Mouse (Mus musculus) heart, postnatal 0 days (tissue): ENCODE data around the gene Mrpl18. TPM values are rescaled to one million over a fixed set of nuclear protein-coding genes. Genes with fewer than 3 reads are reported as not detected.
"Not testable (repeated sequence)": the region's sequence is repeated elsewhere in the genome, so short reads cannot be mapped to it uniquely, and the experiment has no call there.

Source experiments
- ATAC-seq: fragments of 200-750 bp; cut with Nextera tagmentation; 2 replicates; pipeline ENCODE4 v1.8.0; 2017; ENCODE audit warnings: low read depth, moderate number of reproducible peaks, moderate library complexity; ENCODE audit not compliant: insufficient read depth
- DNase-seq: peaks from one replicate; pipeline ENCODE4 v3.0.0-alpha.2; 2016; ENCODE audit warnings: low spot score
- H3K27ac ChIP-seq: fragments of 300-500 bp; sonication (generic); 2 replicates; pipeline ENCODE4 v1.5.1; 2014; ENCODE audit warnings: low read depth, mild to moderate bottlenecking
- H3K27me3 ChIP-seq: fragments of 300-500 bp; sonication (generic); 2 replicates; pipeline ENCODE4 v1.6.1; 2014; ENCODE audit warnings: low read length, mixed read lengths; ENCODE audit not compliant: control insufficient read depth, insufficient read depth
- H3K36me3 ChIP-seq: fragments of 300-500 bp; sonication (generic); replicated peaks from 2 replicates; pipeline ENCODE4 v1.6.1; 2014; ENCODE audit warnings: low read length, mixed read lengths; ENCODE audit not compliant: control insufficient read depth, insufficient read depth
- H3K4me1 ChIP-seq: fragments of 300-500 bp; sonication (generic); 2 replicates; pipeline ENCODE4 v1.6.1; 2014; ENCODE audit warnings: antibody characterized with exemption; ENCODE audit not compliant: control insufficient read depth, insufficient read depth
- H3K4me2 ChIP-seq: fragments of 300-500 bp; sonication (generic); 2 replicates; pipeline ENCODE4 v1.6.1; 2014; ENCODE audit warnings: low read depth, mild to moderate bottlenecking, low read length, moderate library complexity
- H3K4me3 ChIP-seq: fragments of 300-500 bp; sonication (generic); 2 replicates; pipeline ENCODE4 v1.5.1; 2014; ENCODE audit warnings: low read depth, low read length
- H3K9ac ChIP-seq: fragments of 300-500 bp; sonication (generic); replicated peaks from 2 replicates; pipeline ENCODE4 v1.6.1; 2014; ENCODE audit warnings: low read depth, low read length, mixed read lengths
- H3K9me3 ChIP-seq: fragments of 300-500 bp; sonication (generic); replicated peaks from 2 replicates; pipeline ENCODE4 v1.6.1; 2016; ENCODE audit warnings: low read length; ENCODE audit not compliant: control insufficient read depth
- CTCF ChIP-seq: IDR thresholded peaks from 2 replicates; pipeline ENCODE4 v1.5.1; 2016; ENCODE audit warnings: antibody characterized with exemption, control low read depth, low read depth
- EP300 ChIP-seq: IDR thresholded peaks from 2 replicates; pipeline ENCODE4 v1.6.1; 2016; ENCODE audit warnings: antibody characterized with exemption, low read depth
- WGBS: fragments of 180-500 bp; shearing (Covaris S2); extraction: QIAGEN DNeasy Blood & Tissue Kit; methylation state at CpG from one replicate; pipeline ENCODE4 v1.1.7; 2014; 5-methylcytosine and 5-hydroxymethylcytosine counted together
- polyA plus RNA-seq: library from polyadenylated mRNA; unstranded; fragments of >200 nt; fragmentation: Nextera tagmentation; extraction: Ambion mirVana; gene quantifications from 2 replicates; pipeline ENCODE4 v1.2.1, GENCODE M21; 2015
- total RNA-seq: library from RNA; depleted of rRNA; stranded (reverse); fragments of >200 nt; gene quantifications from 2 replicates; pipeline ENCODE4 v1.2.3, GENCODE M21; 2014; ENCODE audit warnings: low replicate concordance

The Mrpl18 gene
- total and polyA plus RNA-seq, 2 experiments from 2014 or later: 77.5 to 276 TPM

DNA sequence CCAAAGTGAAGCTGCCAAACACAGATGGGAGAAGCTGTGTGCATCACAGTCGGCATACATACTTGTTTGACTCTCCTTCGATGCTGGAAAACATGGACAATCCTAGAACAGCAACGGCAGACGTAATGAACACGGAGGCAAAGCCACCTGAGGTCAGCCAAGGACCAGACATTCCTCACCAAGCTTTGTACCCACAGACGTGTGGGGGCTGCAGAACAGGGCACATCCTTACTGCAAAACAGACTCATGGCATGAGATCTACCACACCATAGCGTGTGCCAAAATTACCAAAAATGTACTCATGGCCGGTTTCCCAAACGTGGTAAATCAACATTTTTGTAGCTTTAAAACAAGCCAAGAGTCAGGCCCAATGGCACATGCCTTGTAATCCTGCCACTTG, 9.7 kb downstream of the Mrpl18 start:
- DNase-seq: no peak
- no peak overlapping the region for H3K4me3 ChIP-seq
- no peak for ATAC-seq
- H3K36me3 ChIP-seq: peaks cover 41% of the 10 kb centered on the region
- H3K9me3 ChIP-seq: no peaks in the 10 kb centered on the region
- no peaks in the 10 kb centered on the region for H3K27me3 ChIP-seq
- no peaks in the 10 kb centered on the region for H3K4me1 ChIP-seq
- H3K27ac ChIP-seq: no peak overlapping the region
- no peak overlapping the region for H3K9ac ChIP-seq
- 85% methylated on average over 9 of the region's 9 CpGs for WGBS
- no peak overlapping the region for H3K4me2 ChIP-seq
- TF ChIP-seq EP300: no peak
- no peak for TF ChIP-seq CTCF

GRCm38 (mm10) chr17:12905810-12906209, 10.3 kb downstream of the Mrpl18 start:
- Histone ChIP-seq H3K9me3 (no peaks in the 10 kb centered on the region), H3K4me2 (no peak overlapping the region), H3K27me3 (no peaks in the 10 kb centered on the region), H3K36me3 (peaks cover 36% of the 10 kb centered on the region), H3K9ac (no peak overlapping the region), H3K4me1 (no peaks in the 10 kb centered on the region), H3K27ac (no peak overlapping the region), H3K4me3 (no peak overlapping the region)
- ATAC-seq: no peak
- WGBS: 86% methylated on average over 4 of the region's 4 CpGs
- TF ChIP-seq CTCF: no peak
- TF ChIP-seq EP300: no peak
- DNase-seq: no peak

DNA sequence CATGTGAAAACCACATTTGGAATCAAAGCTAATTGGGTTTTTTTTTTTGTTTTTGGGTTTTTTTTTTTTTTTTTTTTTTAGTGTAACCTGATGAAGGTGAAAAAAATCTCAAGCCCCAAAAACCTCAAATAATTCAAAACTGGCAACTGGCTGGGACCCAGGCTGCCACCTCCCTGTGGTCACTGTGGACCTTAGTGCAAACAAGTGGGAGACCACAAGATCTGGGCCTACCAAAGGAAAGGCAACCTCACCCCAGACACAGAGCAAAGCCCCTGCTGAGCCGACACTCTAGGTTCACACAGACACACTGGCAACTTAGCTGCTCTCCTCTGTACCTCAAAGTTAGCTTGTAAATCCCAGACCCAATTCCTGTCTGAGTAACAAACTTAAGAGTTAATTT, 11.8 kb downstream of the Mrpl18 start:
- H3K4me3 ChIP-seq: no peak overlapping the region
- TF ChIP-seq EP300 (no peak), CTCF (no peak)

DNA sequence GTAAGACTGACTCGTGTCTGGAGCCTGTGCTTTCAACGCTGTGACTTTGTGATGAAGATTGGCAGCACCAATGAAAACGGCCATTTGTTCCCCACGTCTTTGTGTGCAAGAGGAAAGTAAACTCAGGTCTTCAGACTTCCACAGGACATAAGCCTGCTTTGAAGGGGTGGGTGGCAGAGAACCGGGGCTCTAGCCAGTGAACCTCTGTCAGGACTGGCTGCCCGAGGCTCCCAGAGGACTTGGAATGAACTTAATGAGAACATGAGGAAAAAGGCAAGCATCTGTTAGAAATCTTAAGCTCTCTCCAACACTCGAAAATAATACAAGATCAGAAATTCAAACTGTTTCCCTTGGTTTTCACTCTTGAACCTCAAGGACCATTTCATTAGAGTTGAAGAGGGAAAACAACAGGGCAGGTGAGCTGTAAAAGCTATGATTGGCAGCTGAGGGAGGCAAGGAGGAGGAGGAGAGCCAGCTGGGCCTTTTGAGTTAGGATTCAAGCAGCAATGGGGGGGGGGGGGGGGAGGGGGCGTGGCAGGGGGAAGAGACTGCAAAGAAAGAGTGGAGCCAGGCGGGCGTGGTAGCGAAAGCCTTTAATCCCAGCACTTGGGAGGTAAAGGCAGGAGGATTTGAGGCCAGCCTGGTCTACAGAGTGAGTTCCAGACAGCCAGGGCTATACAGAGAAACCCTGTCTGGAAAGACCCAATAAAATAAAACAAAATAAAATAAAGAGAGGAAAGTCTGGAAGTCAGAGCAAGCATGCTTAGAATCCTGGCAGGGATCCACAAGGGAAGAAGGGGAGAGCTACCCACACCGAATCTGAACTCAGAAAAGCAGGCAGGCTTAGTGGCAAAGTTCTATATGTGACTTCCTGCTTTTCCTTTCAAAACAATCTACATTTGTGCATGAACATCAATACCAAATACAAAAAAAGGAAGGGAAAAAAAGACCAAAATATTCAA, 12.5 kb downstream of the Mrpl18 start:
- ATAC-seq: no peak
- peaks cover 36% of the 10 kb centered on the region for H3K36me3 ChIP-seq
- H3K27ac ChIP-seq: no peak overlapping the region
- no peaks in the 10 kb centered on the region for H3K9me3 ChIP-seq
- 64% methylated on average over 11 of the region's 12 CpGs for WGBS
- H3K4me1 ChIP-seq: no peaks in the 10 kb centered on the region
- DNase-seq: no peak
- H3K27me3 ChIP-seq: no peaks in the 10 kb centered on the region
- TF ChIP-seq CTCF (no peak), EP300 (no peak)
- H3K9ac ChIP-seq: no peak overlapping the region
- H3K4me3 ChIP-seq: no peak overlapping the region
- no peak overlapping the region for H3K4me2 ChIP-seq

More for the DNA sequence above, 11.8 kb downstream of the Mrpl18 start:
- Histone ChIP-seq H3K9me3 (no peaks in the 10 kb centered on the region), H3K36me3 (peaks cover 33% of the 10 kb centered on the region), H3K27ac (no peak overlapping the region), H3K4me2 (no peak overlapping the region), H3K27me3 (no peaks in the 10 kb centered on the region), H3K4me1 (no peaks in the 10 kb centered on the region), H3K9ac (no peak overlapping the region)
- WGBS: 91% methylated on average over 1 of the region's 1 CpGs
- DNase-seq (no peak), ATAC-seq (no peak)

DNA sequence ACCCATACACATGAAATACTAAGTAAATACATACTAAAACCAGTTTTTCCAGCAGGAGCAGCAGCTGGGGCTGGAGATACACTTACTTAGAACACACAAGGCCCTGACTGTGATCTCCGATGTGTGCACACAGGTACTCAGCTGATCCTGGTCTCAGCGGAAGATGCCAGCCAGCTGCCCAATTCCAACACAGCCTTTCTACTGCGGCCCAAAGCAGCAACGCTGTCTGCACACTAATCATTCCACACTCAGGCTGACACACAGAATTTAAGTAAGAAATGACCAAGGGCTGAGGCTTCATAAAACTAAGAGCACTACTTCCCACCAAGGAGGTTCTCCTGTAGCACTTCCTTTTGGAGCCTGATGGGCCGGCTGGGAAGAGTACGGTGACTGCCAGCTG, 13.9 kb downstream of the Mrpl18 start:
- Histone ChIP-seq H3K9me3 (no peaks in the 10 kb centered on the region), H3K36me3 (peaks cover 36% of the 10 kb centered on the region), H3K4me2 (no peak overlapping the region), H3K4me3 (no peak overlapping the region), H3K9ac (no peak overlapping the region), H3K4me1 (no peaks in the 10 kb centered on the region), H3K27me3 (no peaks in the 10 kb centered on the region), H3K27ac (no peak overlapping the region)
- ATAC-seq (no peak), DNase-seq (no peak)
- 96% methylated on average over 6 of the region's 6 CpGs for WGBS
- no peak for TF ChIP-seq EP300
- TF ChIP-seq CTCF: no peak

GRCm38 (mm10) chr17:12898607-12899006, 17.5 kb downstream of the Mrpl18 start:
- not testable (repeated sequence) for H3K27me3 ChIP-seq, ATAC-seq, H3K4me2 ChIP-seq, H3K9me3 ChIP-seq, H3K9ac ChIP-seq, H3K4me1 ChIP-seq, H3K4me3 ChIP-seq, DNase-seq, H3K27ac ChIP-seq
- peaks cover 17% of the 10 kb centered on the region; the same call in 1 of the 2 replicates for H3K36me3 ChIP-seq
- 55% methylated on average over 2 of the region's 2 CpGs for WGBS
